Mouse (Mus musculus) stomach, postnatal 0 days (tissue): ENCODE data around the gene Atg13. TPM values are rescaled to one million over a fixed set of nuclear protein-coding genes. Genes with fewer than 3 reads are reported as not detected.

ENCODE experiments used
- ATAC-seq: fragments of 200-750 bp; cut with Nextera tagmentation; 2 replicates; pipeline ENCODE4 v1.8.0; 2017; ENCODE audit not compliant: low FRiP score, low TSS enrichment
- DNase-seq: peaks from one replicate; pipeline ENCODE4 v3.0.0-alpha.2; 2016; ENCODE audit warnings: low spot score
- H3K27ac ChIP-seq: fragments of 300-500 bp; sonication (generic); replicated peaks from 2 replicates; pipeline ENCODE4 v1.5.1; 2014; ENCODE audit warnings: mild to moderate bottlenecking, control low read depth
- H3K27me3 ChIP-seq: fragments of 300-500 bp; sonication (generic); 2 replicates; pipeline ENCODE4 v1.6.1; 2014; ENCODE audit warnings: low read length; ENCODE audit not compliant: control insufficient read depth, insufficient read depth
- H3K36me3 ChIP-seq: fragments of 300-500 bp; sonication (generic); 2 replicates; pipeline ENCODE4 v1.6.1; 2014; ENCODE audit warnings: low read length, mixed read lengths; ENCODE audit not compliant: control insufficient read depth, insufficient read depth
- H3K4me1 ChIP-seq: fragments of 300-500 bp; sonication (generic); replicated peaks from 2 replicates; pipeline ENCODE4 v1.6.1; 2014; ENCODE audit warnings: antibody characterized with exemption; ENCODE audit not compliant: control insufficient read depth, insufficient read depth
- H3K4me2 ChIP-seq: fragments of 300-500 bp; sonication (generic); replicated peaks from 2 replicates; pipeline ENCODE4 v1.6.1; 2014; ENCODE audit warnings: low read depth, mild to moderate bottlenecking, control low read depth, moderate library complexity
- H3K4me3 ChIP-seq: fragments of 300-500 bp; sonication (generic); 2 replicates; pipeline ENCODE4 v1.5.1; 2014; ENCODE audit warnings: low read depth, low read length, control low read depth
- H3K9ac ChIP-seq: fragments of 300-500 bp; sonication (generic); 2 replicates; pipeline ENCODE4 v1.6.1; 2014; ENCODE audit warnings: mild to moderate bottlenecking, low read length, control low read depth, mixed read lengths
- H3K9me3 ChIP-seq: fragments of 300-500 bp; sonication (generic); 2 replicates; pipeline ENCODE4 v1.6.1; 2016; ENCODE audit warnings: low read length; ENCODE audit not compliant: control insufficient read depth
- CTCF ChIP-seq: IDR thresholded peaks from 2 replicates; pipeline ENCODE4 v1.5.1; 2016; ENCODE audit warnings: antibody characterized with exemption, low read depth, mild to moderate bottlenecking, moderate library complexity
- EP300 ChIP-seq: optimal IDR thresholded peaks from 2 replicates; pipeline ENCODE3; 2016; ENCODE audit warnings: antibody characterized with exemption
- WGBS: fragments of 180-500 bp; shearing (Covaris S2); extraction: QIAGEN DNeasy Blood & Tissue Kit; methylation state at CpG from one replicate; pipeline ENCODE4 v1.1.7; 2014; 5-methylcytosine and 5-hydroxymethylcytosine counted together
- polyA plus RNA-seq: library from polyadenylated mRNA; unstranded; fragments of >200 nt; fragmentation: Nextera tagmentation; extraction: Ambion mirVana; gene quantifications from 2 replicates; pipeline ENCODE4 v1.2.1, GENCODE M21; 2015

Atg13 gene
- polyA plus RNA-seq, 1 experiment from 2014 or later = 23.2 TPM

GRCm38 (mm10) chr2:91683919-91684318 lies 26.5 kb downstream of the Atg13 start:
- H3K27me3 ChIP-seq = no peaks in the 10 kb centered on the region
- no peaks in the 10 kb centered on the region for H3K4me1 ChIP-seq
- peaks cover 15% of the 10 kb centered on the region for H3K36me3 ChIP-seq
- ATAC-seq (peak; percentile 51), DNase-seq (peak; percentile 53)
- H3K27ac ChIP-seq = no peak overlapping the region
- TF ChIP-seq CTCF = no peak
- no peak for TF ChIP-seq EP300
- no peak overlapping the region for H3K9ac ChIP-seq
- WGBS = 61% methylated on average over 8 of the region's 8 CpGs
- H3K4me2 ChIP-seq = no peak overlapping the region
- no peak overlapping the region for H3K4me3 ChIP-seq
- no peaks in the 10 kb centered on the region for H3K9me3 ChIP-seq

- H3K4me1 ChIP-seq = no peaks in the 10 kb centered on the region
- TF ChIP-seq CTCF (peak; percentile 77), EP300 (no peak)
- H3K4me2 ChIP-seq = no peak overlapping the region
- 47% methylated on average over 4 of the region's 4 CpGs for WGBS
- DNase-seq (peak; percentile 66), ATAC-seq (peak; percentile 71)
- H3K36me3 ChIP-seq = peaks cover 18% of the 10 kb centered on the region
- H3K4me3 ChIP-seq = no peak overlapping the region
- 0 out of 2 replicates have a peak overlapping the region, but pooled peaks have one; percentile 63 for H3K27ac ChIP-seq
- no peaks in the 10 kb centered on the region for H3K9me3 ChIP-seq
- no peaks in the 10 kb centered on the region for H3K27me3 ChIP-seq
- H3K9ac ChIP-seq = no peak overlapping the region
Measured at GRCm38 (mm10) chr2:91682850-91683249, 27.5 kb downstream of the Atg13 start.

DNA sequence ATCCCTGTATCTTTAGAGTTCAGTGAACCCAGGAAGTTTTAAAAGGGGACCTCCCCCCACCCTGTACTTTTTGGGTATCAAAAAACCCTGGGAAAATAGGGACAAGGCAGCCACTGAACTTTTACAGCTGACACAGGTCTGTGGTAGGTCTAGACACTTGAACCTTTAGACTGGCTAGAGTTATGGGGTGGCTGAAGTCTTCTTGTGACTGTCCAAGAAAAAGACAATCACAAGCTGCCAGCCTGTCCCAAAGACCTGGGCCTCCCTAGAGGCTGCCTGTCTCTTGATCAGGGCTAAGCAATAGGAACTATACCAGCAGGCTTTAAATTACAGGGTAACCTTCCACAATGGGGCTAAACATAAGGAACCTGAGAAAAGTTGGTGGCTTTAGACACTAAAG lies 33.4 kb downstream of the Atg13 start:
- H3K36me3 ChIP-seq = peaks cover 31% of the 10 kb centered on the region
- H3K4me3 ChIP-seq = no peak overlapping the region
- no peak overlapping the region for H3K4me2 ChIP-seq
- TF ChIP-seq EP300 = no peak
- TF ChIP-seq CTCF = no peak
- no peaks in the 10 kb centered on the region for H3K9me3 ChIP-seq
- H3K4me1 ChIP-seq = no peaks in the 10 kb centered on the region
- no peaks in the 10 kb centered on the region for H3K27me3 ChIP-seq
- no peak overlapping the region for H3K9ac ChIP-seq
- ATAC-seq (no peak), DNase-seq (no peak)
- no peak overlapping the region for H3K27ac ChIP-seq

DNA sequence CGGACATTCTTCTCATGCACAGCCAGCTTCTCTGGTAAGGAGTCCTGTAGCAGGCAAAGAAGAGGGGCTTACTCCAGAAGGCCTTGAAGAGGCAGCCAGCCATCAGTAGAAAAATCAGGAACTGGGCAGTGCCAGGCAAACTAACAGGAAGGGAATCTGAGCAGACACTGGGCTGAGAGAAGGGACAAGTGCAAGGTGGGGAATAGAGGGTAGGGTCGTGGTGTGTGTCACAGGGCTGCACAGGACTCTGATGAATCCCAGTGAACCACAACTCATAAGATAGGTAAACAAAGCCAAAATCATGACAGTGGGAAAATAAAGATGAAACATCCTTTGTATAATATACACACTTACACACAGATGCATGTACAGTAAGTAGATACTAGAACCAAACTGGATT lies 34.0 kb downstream of the Atg13 start:
- H3K27ac ChIP-seq = no peak overlapping the region

GRCm38 (mm10) chr2:91674895-91675294 lies 35.5 kb downstream of the Atg13 start:
- no peak overlapping the region for H3K4me3 ChIP-seq

More for the DNA sequence above, 34.0 kb downstream of the Atg13 start:
- TF ChIP-seq CTCF = no peak
- ATAC-seq (no peak), DNase-seq (no peak)
- no peak overlapping the region for H3K4me2 ChIP-seq
- no peaks in the 10 kb centered on the region for H3K27me3 ChIP-seq
- no peak overlapping the region for H3K9ac ChIP-seq
- H3K4me1 ChIP-seq = no peaks in the 10 kb centered on the region
- no peak overlapping the region for H3K4me3 ChIP-seq
- WGBS = 77% methylated on average over 2 of the region's 2 CpGs
- H3K36me3 ChIP-seq = peaks cover 30% of the 10 kb centered on the region
- no peaks in the 10 kb centered on the region for H3K9me3 ChIP-seq

GRCm38 (mm10) chr2:91673587-91673986 lies 36.8 kb downstream of the Atg13 start:
- H3K4me2 ChIP-seq = no peak overlapping the region
- no peak overlapping the region for H3K4me3 ChIP-seq
- peaks cover 47% of the 10 kb centered on the region for H3K36me3 ChIP-seq
- ATAC-seq = no peak
- H3K9ac ChIP-seq = no peak overlapping the region
- DNase-seq = no peak
- 93% methylated on average over 2 of the region's 2 CpGs for WGBS
- no peaks in the 10 kb centered on the region for H3K9me3 ChIP-seq
- TF ChIP-seq CTCF (no peak), EP300 (no peak)
- no peaks in the 10 kb centered on the region for H3K4me1 ChIP-seq
- H3K27me3 ChIP-seq = no peaks in the 10 kb centered on the region
- no peak overlapping the region for H3K27ac ChIP-seq

More at GRCm38 (mm10) chr2:91674895-91675294, 35.5 kb downstream of the Atg13 start:
- Histone ChIP-seq H3K36me3 (peaks cover 38% of the 10 kb centered on the region), H3K4me1 (no peaks in the 10 kb centered on the region), H3K27me3 (no peaks in the 10 kb centered on the region), H3K9me3 (no peaks in the 10 kb centered on the region), H3K27ac (no peak overlapping the region), H3K9ac (no peak overlapping the region), H3K4me2 (no peak overlapping the region)
- TF ChIP-seq CTCF = peak; percentile 5; the same call in 1 of the 2 replicates
- no peak for TF ChIP-seq EP300
- WGBS = 89% methylated on average over 5 of the region's 5 CpGs
- DNase-seq (no peak), ATAC-seq (no peak)
